Mouse (Mus musculus): ENCODE results near the gene Zfp408.

DNA sequence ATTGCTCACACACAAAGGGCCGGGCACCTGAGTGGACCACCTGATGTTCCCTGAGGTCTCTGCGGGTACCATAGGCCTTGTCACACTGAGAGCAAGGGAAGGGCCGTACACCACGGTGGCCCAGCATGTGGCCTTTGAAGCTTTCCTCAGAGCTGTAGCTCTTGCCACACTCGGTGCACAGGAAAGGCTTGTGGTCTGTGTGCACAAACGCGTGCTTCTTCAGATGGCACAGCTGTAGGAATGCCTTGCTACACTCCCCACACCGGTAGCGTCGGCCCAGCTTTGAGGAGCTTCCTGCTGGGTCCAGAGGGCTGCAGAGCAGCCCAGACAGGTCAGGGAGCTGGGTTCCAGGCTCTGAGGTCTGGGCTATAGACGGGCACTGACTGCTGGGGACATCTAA, 3.8 kb downstream of the Zfp408 start:
- TF ChIP-seq CTCF (conservative IDR thresholded peaks at IDR 0.05; ENCODE audit: insufficient read depth, insufficient read length, low read depth, low read length) (no peak), POLR2A (IDR thresholded peaks at IDR 0.05; ENCODE audit: low read depth, low read length) (no peak)
